Mouse (Mus musculus) embryonic facial prominence, embryonic 10.5 days (tissue): Measurements from ENCODE around the gene Gm42957. TPM values are rescaled to one million over a fixed set of nuclear protein-coding genes. Genes with fewer than 3 reads are reported as not detected.
"Not testable (repeated sequence)": the region's sequence is repeated elsewhere in the genome, so short reads cannot be mapped to it uniquely, and the experiment has no call there.

ENCODE experiments used
- DNase-seq: peaks from one replicate; pipeline ENCODE4 v3.0.0-alpha.2; 2017; ENCODE audit warnings: low spot score
- H3K27ac ChIP-seq: fragments of 300-500 bp; sonication (generic); replicated peaks from 2 replicates; pipeline ENCODE4 v1.5.1; 2016; ENCODE audit warnings: mild to moderate bottlenecking
- H3K27me3 ChIP-seq: fragments of 300-500 bp; sonication (generic); replicated peaks from 2 replicates; pipeline ENCODE4 v1.6.1; 2016; ENCODE audit warnings: low read depth, mild to moderate bottlenecking; ENCODE audit not compliant: poor library complexity, severe bottlenecking
- H3K36me3 ChIP-seq: fragments of 300-500 bp; sonication (generic); replicated peaks from 2 replicates; pipeline ENCODE4 v1.6.1; 2016; ENCODE audit warnings: mild to moderate bottlenecking, moderate library complexity
- H3K4me1 ChIP-seq: fragments of 300-500 bp; sonication (generic); 2 replicates; pipeline ENCODE4 v1.6.1; 2016
- H3K4me3 ChIP-seq: fragments of 300-500 bp; sonication (generic); 2 replicates; pipeline ENCODE4 v1.5.1; 2016; ENCODE audit warnings: mild to moderate bottlenecking, moderate library complexity
- H3K9me3 ChIP-seq: fragments of 300-500 bp; sonication (generic); 2 replicates; pipeline ENCODE4 v1.6.1; 2016; ENCODE audit warnings: mild to moderate bottlenecking
- WGBS: fragments of 180-500 bp; shearing (Covaris S2); methylation state at CpG from one replicate; pipeline ENCODE4 v1.1.7; 2016; 5-methylcytosine and 5-hydroxymethylcytosine counted together
- polyA plus RNA-seq: library from polyadenylated mRNA; unstranded; fragments of >200 nt; fragmentation: Nextera tagmentation; extraction: Ambion mirVana; gene quantifications from 2 replicates; pipeline ENCODE4 v1.2.1, GENCODE M21; 2016

Gene Gm42957
- polyA plus RNA-seq, 1 experiment from 2014 or later = 0.09 TPM

DNA sequence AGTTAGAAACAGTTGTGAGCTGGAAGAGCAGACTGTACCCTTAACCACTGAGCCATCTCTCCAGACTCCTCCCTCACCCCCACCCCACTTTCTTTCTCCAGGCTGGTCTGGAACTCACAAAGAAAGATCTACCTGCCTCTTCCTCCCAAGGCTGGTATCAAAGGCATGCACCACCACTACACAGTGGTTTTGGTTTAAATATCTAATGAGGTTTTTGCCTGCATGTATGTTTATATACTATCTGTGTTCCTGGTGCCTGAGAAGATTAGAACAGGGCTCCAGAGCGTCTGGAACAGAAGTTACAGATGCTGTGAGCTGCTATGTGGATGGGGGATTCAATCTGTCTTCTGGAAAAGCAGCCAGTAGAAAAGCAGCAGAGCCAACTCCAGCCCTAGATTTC is 1.3 kb upstream of the Gm42957 start:
- DNase-seq = no peak
- Histone ChIP-seq H3K27ac (no peak overlapping the region), H3K27me3 (no peaks in the 10 kb centered on the region), H3K4me3 (no peak overlapping the region), H3K9me3 (no peaks in the 10 kb centered on the region), H3K36me3 (peaks cover 52% of the 10 kb centered on the region), H3K4me1 (peaks cover 42% of the 10 kb centered on the region)
- WGBS = 85% methylated on average over 1 of the region's 1 CpGs

- H3K36me3 ChIP-seq = peaks cover 65% of the 10 kb centered on the region
- WGBS = 13% methylated on average over 15 of the region's 15 CpGs
Measured at GRCm38 (mm10) chr3:96635906-96636305, 632 bp downstream of the Gm42957 start.

GRCm38 (mm10) chr3:96636448-96636847 is 1.2 kb downstream of the Gm42957 start:
- no peaks in the 10 kb centered on the region for H3K27me3 ChIP-seq
- H3K9me3 ChIP-seq = no peaks in the 10 kb centered on the region
- 67% methylated on average over 11 of the region's 11 CpGs for WGBS
- peaks cover 28% of the 10 kb centered on the region for H3K4me1 ChIP-seq
- H3K36me3 ChIP-seq = peaks cover 65% of the 10 kb centered on the region
- DNase-seq = peak; percentile 11
- peak overlapping the region; percentile 96 for H3K27ac ChIP-seq
- peak overlapping the region; percentile 95 for H3K4me3 ChIP-seq

More at GRCm38 (mm10) chr3:96635906-96636305, 632 bp downstream of the Gm42957 start:
- Histone ChIP-seq H3K9me3 (no peaks in the 10 kb centered on the region), H3K4me1 (peaks cover 33% of the 10 kb centered on the region), H3K4me3 (peak overlapping the region; percentile 95), H3K27ac (peak overlapping the region; percentile 96), H3K27me3 (no peaks in the 10 kb centered on the region)
- no peak for DNase-seq

DNA sequence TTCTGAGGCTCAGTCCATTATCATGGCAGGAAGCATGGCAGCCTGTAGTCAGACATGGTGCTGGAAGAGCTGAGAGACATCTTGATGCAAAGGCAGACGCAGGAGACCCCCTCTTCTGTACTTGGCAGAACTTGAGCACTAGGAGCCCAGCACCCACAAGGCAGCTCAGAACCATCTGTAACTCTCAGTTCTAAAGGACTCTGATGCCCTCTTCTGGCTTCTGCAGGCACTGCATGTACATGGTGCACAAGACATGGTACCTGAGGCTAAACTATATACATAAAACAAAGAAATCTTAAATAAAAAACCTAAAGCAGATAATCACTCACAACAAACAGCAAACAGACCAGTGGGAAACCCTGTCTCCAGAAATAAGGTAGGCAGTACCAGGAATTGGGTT is 3.9 kb downstream of the Gm42957 start:
- DNase-seq = peak; percentile 59
- Histone ChIP-seq H3K4me1 (peaks cover 28% of the 10 kb centered on the region), H3K27ac (no peak overlapping the region), H3K27me3 (no peaks in the 10 kb centered on the region), H3K9me3 (no peaks in the 10 kb centered on the region), H3K4me3 (no peak overlapping the region), H3K36me3 (peaks cover 62% of the 10 kb centered on the region)
- WGBS = 74% methylated on average over 1 of the region's 1 CpGs

DNA sequence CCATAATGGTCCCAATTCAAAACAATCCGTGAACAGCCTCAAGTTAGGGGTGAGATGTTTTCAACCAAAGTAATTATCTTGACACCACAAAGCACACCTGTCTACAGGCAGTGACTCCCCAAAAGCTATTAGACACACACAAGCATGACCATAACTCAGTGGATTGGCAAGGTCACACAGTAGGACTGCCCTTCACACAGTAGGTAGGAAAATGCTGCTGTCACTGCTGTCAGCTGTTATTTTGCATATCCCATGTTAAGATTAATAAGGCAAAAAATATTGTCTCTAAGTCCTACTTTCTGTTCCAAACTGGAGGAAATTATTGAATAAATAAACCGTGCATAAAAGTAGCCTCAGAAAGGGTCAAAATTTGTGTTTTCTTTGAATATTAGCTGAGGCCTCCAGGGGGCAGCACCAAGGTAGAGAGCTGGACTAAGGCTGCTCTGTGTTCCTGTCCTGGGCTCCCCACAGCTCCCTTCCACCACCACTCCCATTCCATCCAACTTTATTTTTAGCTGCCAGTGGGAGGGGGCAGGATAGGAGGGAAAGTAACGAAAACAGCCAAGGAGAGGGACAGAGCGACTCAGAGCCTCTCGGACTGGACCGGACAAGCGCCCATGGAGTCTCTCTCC is 9.9 kb downstream of the Gm42957 start, which contains the start of gene Itga10:
Gene Itga10, plus strand, starts transcription at position 567 of the 632 bp plus-strand sequence.
- H3K4me1 ChIP-seq = no peaks in the 10 kb centered on the region
- no peaks in the 10 kb centered on the region for H3K27me3 ChIP-seq
- peak; percentile 41 for DNase-seq
- 67% methylated on average over 7 of the region's 7 CpGs for WGBS
- H3K27ac ChIP-seq = no peak within 1 kb of the TSS
- no peak within 1 kb of the TSS for H3K4me3 ChIP-seq
- H3K9me3 ChIP-seq = no peaks in the 10 kb centered on the region
- peaks cover 41% of the 10 kb centered on the region for H3K36me3 ChIP-seq

DNA sequence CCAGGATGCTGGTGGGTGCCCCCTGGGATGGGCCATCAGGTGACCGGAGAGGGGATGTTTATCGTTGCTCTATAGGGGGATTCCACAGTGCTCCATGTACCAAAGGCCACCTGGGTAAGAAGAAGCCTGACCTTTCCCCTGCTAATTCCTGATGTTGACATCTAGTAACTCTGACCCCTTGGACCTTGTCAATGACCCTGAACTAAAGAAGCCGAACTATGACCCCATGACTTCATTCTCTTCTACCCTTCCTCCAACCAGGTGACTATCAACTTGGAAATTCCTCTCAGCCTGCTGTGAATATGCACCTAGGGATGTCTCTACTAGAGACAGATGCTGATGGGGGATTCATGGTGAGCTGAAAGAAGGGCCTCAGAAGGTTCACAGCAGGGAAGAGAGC is 12.1 kb downstream of the Gm42957 start:
- no peak for DNase-seq
- no peaks in the 10 kb centered on the region for H3K9me3 ChIP-seq
- whole genome bisulfite sequencing = 79% methylated on average over 3 of the region's 3 CpGs

GRCm38 (mm10) chr3:96660901-96661300 is 25.6 kb downstream of the Gm42957 start:
- Histone ChIP-seq H3K27me3 (peaks cover 6% of the 10 kb centered on the region; the same call in 1 of the 2 replicates), H3K36me3 (peaks cover 12% of the 10 kb centered on the region; the same call in 1 of the 2 replicates), H3K4me3 (no peak overlapping the region), H3K9me3 (no peaks in the 10 kb centered on the region), H3K4me1 (peaks cover 19% of the 10 kb centered on the region), H3K27ac (no peak overlapping the region)
- WGBS = 86% methylated on average over 2 of the region's 2 CpGs
- DNase-seq = no peak

More for the DNA sequence above, 12.1 kb downstream of the Gm42957 start:
- peaks cover 30% of the 10 kb centered on the region for H3K36me3 ChIP-seq
- H3K4me3 ChIP-seq = no peak overlapping the region
- H3K4me1 ChIP-seq = no peaks in the 10 kb centered on the region
- no peak overlapping the region for H3K27ac ChIP-seq
- H3K27me3 ChIP-seq = no peaks in the 10 kb centered on the region

- whole genome bisulfite sequencing = 46% methylated on average over 8 of the region's 8 CpGs
- Histone ChIP-seq H3K36me3 (0 out of 2 replicates have a peak, but pooled peaks cover 1% of the 10 kb centered on the region), H3K27me3 (peaks cover 6% of the 10 kb centered on the region; the same call in 1 of the 2 replicates), H3K4me1 (peaks cover 19% of the 10 kb centered on the region), H3K27ac (peak overlapping the region; percentile 75), H3K4me3 (peak overlapping the region; percentile 48), H3K9me3 (no peaks in the 10 kb centered on the region)
- DNase-seq = no peak
Measured at GRCm38 (mm10) chr3:96662731-96663316, 27.6 kb downstream of the Gm42957 start.

DNA sequence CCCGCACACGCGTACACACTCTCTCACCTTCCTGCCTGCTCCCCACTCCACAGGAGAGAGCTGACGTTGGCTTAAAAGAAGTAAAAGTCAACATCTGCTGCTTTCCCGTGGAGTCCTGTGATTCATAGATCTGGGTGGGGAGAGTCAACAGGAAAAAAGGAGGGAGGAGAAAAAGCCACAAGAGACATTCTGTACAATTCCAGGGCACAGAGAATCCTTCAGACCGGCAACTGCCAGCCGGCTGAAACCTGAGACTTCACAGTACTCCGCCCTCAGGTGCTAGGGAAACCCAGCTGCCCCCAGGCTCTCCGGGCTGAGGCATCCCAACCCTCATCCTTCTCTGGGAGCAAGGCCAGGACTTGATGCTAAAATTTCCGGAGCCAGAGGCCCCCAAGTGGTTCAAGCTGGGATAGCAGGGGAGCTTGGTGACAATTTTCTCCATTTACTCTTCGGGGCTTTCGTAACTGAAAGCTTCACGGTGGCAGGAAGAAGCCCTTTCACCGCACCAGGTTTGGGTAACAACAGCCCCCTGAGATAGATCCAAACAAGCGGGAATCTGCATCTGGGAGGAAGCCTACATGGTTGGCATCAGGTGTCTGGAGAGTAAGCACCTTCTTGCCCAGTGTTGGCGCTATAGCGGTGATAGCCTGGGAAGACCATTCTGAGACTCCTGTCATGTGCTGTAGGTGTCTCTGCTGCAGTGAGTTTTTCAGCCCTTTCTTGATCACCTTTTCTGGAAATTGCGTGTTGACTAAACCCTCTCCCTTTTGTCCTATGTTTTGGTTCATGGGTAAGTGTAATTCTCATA is 28.4 kb downstream of the Gm42957 start:
- Histone ChIP-seq H3K36me3 (no peaks in the 10 kb centered on the region), H3K9me3 (no peaks in the 10 kb centered on the region), H3K27ac (peak overlapping the region; percentile 75), H3K4me3 (peak overlapping the region; percentile 48), H3K27me3 (peaks cover 6% of the 10 kb centered on the region; the same call in 1 of the 2 replicates), H3K4me1 (peaks cover 19% of the 10 kb centered on the region)
- 8% methylated on average over 15 of the region's 18 CpGs for WGBS
- DNase-seq = peak; percentile 90

DNA sequence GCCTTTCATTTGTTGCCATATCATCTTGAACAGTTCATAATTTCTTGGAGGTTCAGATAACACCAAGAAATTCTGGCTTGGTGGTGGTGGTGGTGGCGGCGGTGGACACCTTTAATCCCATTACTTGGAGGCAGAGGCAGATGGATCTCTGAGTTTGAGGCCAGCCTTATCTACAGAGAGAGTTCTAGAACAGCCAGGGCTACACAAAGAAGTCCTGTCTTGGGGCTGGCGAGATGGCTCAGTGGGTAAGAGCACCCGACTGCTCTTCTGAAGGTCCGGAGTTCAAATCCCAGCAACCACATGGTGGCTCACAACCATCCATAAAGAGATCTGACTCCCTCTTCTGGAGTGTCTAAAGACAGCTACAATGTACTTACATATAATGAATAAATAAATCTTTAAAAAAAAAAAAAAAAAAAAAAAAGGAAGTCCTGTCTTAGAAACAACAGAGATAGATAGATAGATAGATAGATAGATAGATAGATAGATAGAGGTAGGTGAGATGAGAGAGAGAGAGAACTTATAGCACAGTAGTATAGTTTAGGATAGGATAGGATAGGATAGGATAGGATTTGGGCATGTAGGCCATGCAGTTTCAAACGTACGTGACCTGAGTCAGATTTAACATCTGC is 30.6 kb downstream of the Gm42957 start:
- DNase-seq, H3K9me3 ChIP-seq, H3K4me3 ChIP-seq, H3K27ac ChIP-seq, H3K36me3 ChIP-seq: not testable (repeated sequence)
- Histone ChIP-seq H3K27me3 (peaks cover 13% of the 10 kb centered on the region), H3K4me1 (peaks cover 32% of the 10 kb centered on the region)
- WGBS = 85% methylated on average over 7 of the region's 7 CpGs

DNA sequence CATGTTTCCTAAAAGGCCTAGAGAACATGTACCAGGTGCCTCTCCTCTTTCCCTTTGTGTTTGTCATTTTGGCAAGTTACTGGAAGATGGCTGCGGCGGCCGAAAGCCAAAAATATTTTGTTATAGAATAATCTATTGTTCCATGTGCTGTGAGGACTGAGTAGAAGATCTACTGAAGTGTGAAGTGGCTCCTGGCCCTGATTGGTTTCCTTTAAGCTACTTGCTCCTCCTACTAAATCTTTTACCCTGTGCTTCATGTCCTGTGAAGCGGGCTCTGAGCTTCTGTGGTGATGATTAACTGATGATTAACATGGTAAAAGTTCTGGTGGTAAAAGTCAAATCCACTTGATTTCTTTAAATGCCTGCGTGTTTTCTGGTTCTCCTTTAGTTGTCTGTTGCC is 31.6 kb downstream of the Gm42957 start:
- H3K4me3 ChIP-seq = no peak overlapping the region
- DNase-seq = no peak
- no peak overlapping the region for H3K27ac ChIP-seq
- no peaks in the 10 kb centered on the region for H3K36me3 ChIP-seq
- WGBS = 95% methylated on average over 5 of the region's 5 CpGs
- no peaks in the 10 kb centered on the region for H3K9me3 ChIP-seq
- peaks cover 24% of the 10 kb centered on the region for H3K27me3 ChIP-seq
- H3K4me1 ChIP-seq = peaks cover 32% of the 10 kb centered on the region

- Histone ChIP-seq H3K27ac (no peak overlapping the region), H3K4me1 (peaks cover 32% of the 10 kb centered on the region), H3K9me3 (no peaks in the 10 kb centered on the region), H3K36me3 (no peaks in the 10 kb centered on the region), H3K27me3 (peaks cover 27% of the 10 kb centered on the region), H3K4me3 (no peak overlapping the region)
- WGBS = 42% methylated on average over 1 of the region's 1 CpGs
- no peak for DNase-seq
Measured at GRCm38 (mm10) chr3:96667316-96667715, 32.0 kb downstream of the Gm42957 start.
